Mouse (Mus musculus): Measurements from ENCODE around the gene Cmah. TPM values are rescaled to one million over a fixed set of nuclear protein-coding genes. Genes with fewer than 3 reads are reported as not detected.

Gene Cmah
- polyA plus RNA-seq, 1 experiment = 0.34 TPM

DNA sequence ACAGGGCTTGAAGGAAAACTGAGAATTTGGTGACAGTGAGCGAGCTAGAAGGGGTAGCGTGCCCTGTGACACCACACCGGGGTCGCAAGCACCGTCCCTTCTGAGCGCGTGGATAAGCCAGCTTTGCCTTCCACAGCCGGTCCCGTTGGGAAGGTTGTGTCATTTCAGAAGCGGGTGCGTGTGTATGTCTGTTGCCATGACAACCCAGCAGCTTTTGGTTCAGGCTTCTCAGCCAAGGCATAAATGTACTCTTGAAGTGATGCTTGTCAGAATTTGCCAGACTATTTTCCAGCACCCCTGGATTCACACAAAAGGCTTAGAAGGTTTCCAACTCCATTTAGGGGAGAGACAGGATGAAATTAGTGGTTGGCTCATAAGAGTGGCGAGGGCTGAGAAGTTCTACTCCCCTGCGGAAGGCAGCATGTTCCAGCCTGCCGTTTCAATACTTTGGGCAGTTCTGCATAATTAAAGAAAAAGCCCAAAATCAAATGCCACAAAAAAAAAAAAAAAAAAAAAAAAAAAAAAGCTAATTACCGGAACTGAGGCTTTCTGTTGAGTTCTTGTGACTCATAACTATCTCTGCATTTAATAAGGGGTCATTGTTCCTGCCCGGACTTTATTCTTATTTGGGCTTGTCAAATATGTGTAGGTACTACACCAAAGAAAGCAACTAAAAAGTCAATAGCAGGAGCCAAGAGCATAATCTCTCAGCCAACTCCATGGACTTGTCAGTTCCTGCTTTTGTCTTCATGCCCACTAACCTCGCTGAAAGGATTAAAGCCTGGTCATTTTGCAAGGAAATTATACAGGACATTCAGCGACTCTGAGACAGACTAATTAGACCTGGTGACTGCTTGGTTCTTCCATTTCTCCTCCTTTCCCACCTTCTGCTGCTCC is 194.5 kb downstream of the Cmah start:
- TF ChIP-seq MYOD1 (IDR thresholded peaks at IDR 0.05; ENCODE audit: control insufficient read depth in 1 of 3, insufficient read length in 2 of 3, low read depth in 2 of 3) = no peak
- TF ChIP-seq POLR2A (IDR thresholded peaks at IDR 0.05; ENCODE audit: insufficient read length, low read depth) = no peak
- no peak for TF ChIP-seq SRF (IDR thresholded peaks at IDR 0.05; ENCODE audit: control insufficient read depth, insufficient read length, low read depth)
- no peak for TF ChIP-seq E2F4 (IDR thresholded peaks at IDR 0.05; ENCODE audit: insufficient read depth)
- TF ChIP-seq USF1 (IDR thresholded peaks at IDR 0.05; ENCODE audit: low read depth) = no peak
- TF ChIP-seq MAX (IDR thresholded peaks at IDR 0.05; ENCODE audit: low read depth) = no peak
- no peak for TF ChIP-seq POLR2AphosphoS2 (IDR thresholded peaks at IDR 0.05; ENCODE audit: insufficient read length, low read depth)
- no peak for TF ChIP-seq TCF3 (IDR thresholded peaks at IDR 0.05; ENCODE audit: insufficient read length, low read depth)
- TF ChIP-seq MYOG (IDR thresholded peaks at IDR 0.05; ENCODE audit: control insufficient read depth in 1 of 3, insufficient read depth in 1 of 3, insufficient read length in 2 of 3, low read depth in 2 of 3) = no peak
- no peak for TF ChIP-seq TCF12 (IDR thresholded peaks at IDR 0.05; ENCODE audit: insufficient read depth, poor library complexity, severe bottlenecking)
- no peak for TF ChIP-seq REST (IDR thresholded peaks at IDR 0.05; ENCODE audit: insufficient read depth, insufficient read length)
- no peak for TF ChIP-seq CEBPB (IDR thresholded peaks at IDR 0.05; ENCODE audit: insufficient read depth, poor library complexity, severe bottlenecking)
- no peaks in the 10 kb centered on the region for H3K27me3 ChIP-seq (ENCODE audit: control insufficient read depth, insufficient read depth, insufficient read length)
- no peak overlapping the region for H3ac ChIP-seq (ENCODE audit: control insufficient read depth, insufficient read length)
- no peak overlapping the region for H3K4me3 ChIP-seq
- H3K36me3 ChIP-seq (ENCODE audit: control insufficient read depth, insufficient read depth) = no peaks in the 10 kb centered on the region
- peak overlapping the region; percentile 80 for H3K4me2 ChIP-seq (ENCODE audit: low read depth)
- H3K79me2 ChIP-seq (ENCODE audit: control insufficient read depth, insufficient read depth) = no peaks in the 10 kb centered on the region

- TF ChIP-seq SRF (IDR thresholded peaks at IDR 0.05; ENCODE audit: control insufficient read depth, insufficient read length, low read depth) (no peak), POLR2AphosphoS2 (IDR thresholded peaks at IDR 0.05; ENCODE audit: insufficient read length, low read depth) (no peak), E2F4 (IDR thresholded peaks at IDR 0.05; ENCODE audit: insufficient read depth) (no peak), USF1 (IDR thresholded peaks at IDR 0.05; ENCODE audit: low read depth) (no peak), MYOG (IDR thresholded peaks at IDR 0.05; ENCODE audit: control insufficient read depth in 1 of 3, insufficient read depth in 1 of 3, insufficient read length in 2 of 3, low read depth in 2 of 3) (no peak), TCF3 (IDR thresholded peaks at IDR 0.05; ENCODE audit: insufficient read length, low read depth) (no peak), MYOD1 (IDR thresholded peaks at IDR 0.05; ENCODE audit: control insufficient read depth in 1 of 3, insufficient read length in 2 of 3, low read depth in 2 of 3) (no peak)
- H3K4me3 ChIP-seq = no peak overlapping the region
- peak overlapping the region; percentile 80 for H3K4me2 ChIP-seq (ENCODE audit: low read depth)
- H3K27me3 ChIP-seq (ENCODE audit: control insufficient read depth, insufficient read depth, insufficient read length) = no peaks in the 10 kb centered on the region
- no peaks in the 10 kb centered on the region for H3K36me3 ChIP-seq (ENCODE audit: control insufficient read depth, insufficient read depth)
- H3ac ChIP-seq (ENCODE audit: control insufficient read depth, insufficient read length) = no peak overlapping the region
- no peaks in the 10 kb centered on the region for H3K79me2 ChIP-seq (ENCODE audit: control insufficient read depth, insufficient read depth)
Observed at GRCm38 (mm10) chr13:24522343-24522837, 195.2 kb downstream of the Cmah start.

DNA sequence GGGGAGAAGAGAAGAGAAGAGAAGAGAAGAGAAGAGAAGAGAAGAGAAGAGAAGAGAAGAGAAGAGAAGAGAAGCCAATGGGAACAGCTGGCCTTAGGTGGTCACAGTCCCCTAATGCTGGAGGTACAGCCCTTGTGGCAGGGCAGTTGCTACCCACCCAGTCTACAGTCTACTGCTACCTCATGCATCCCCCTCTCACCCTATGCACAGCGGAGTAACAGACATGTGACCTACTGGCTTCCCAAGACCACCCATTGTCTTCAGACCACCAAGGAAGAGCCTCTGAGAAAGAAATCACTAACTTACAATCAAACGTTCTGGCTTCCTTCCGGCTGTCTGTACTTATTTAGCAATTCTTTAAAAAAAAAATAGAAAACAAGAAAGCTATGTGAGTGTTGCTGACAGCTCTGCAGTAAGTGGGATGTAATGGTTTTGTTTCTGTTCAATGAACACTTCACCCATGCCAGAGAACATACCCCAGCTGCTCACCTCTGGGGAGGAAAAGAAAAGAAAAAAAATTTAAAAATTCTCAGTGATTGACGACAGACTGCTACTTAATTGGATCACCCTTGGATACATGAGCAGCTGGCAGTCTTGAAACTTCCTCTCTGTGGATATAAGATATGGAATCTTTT is 196.5 kb downstream of the Cmah start:
- Histone ChIP-seq H3ac (ENCODE audit: control insufficient read depth, insufficient read length) (no peak overlapping the region), H3K4me3 (no peak overlapping the region), H3K79me2 (ENCODE audit: control insufficient read depth, insufficient read depth) (no peaks in the 10 kb centered on the region), H3K27me3 (ENCODE audit: control insufficient read depth, insufficient read depth, insufficient read length) (no peaks in the 10 kb centered on the region), H3K36me3 (ENCODE audit: control insufficient read depth, insufficient read depth) (no peaks in the 10 kb centered on the region), H3K4me2 (ENCODE audit: low read depth) (no peak overlapping the region)
- TF ChIP-seq MYOD1 (IDR thresholded peaks at IDR 0.05; ENCODE audit: control insufficient read depth in 1 of 3, insufficient read length in 2 of 3, low read depth in 2 of 3) (no peak), CEBPB (IDR thresholded peaks at IDR 0.05; ENCODE audit: insufficient read depth, poor library complexity, severe bottlenecking) (no peak), E2F4 (IDR thresholded peaks at IDR 0.05; ENCODE audit: insufficient read depth) (no peak), TCF3 (IDR thresholded peaks at IDR 0.05; ENCODE audit: insufficient read length, low read depth) (no peak), REST (IDR thresholded peaks at IDR 0.05; ENCODE audit: insufficient read depth, insufficient read length) (no peak), MAX (IDR thresholded peaks at IDR 0.05; ENCODE audit: low read depth) (no peak), POLR2AphosphoS2 (IDR thresholded peaks at IDR 0.05; ENCODE audit: insufficient read length, low read depth) (no peak), USF1 (IDR thresholded peaks at IDR 0.05; ENCODE audit: low read depth) (no peak), SRF (IDR thresholded peaks at IDR 0.05; ENCODE audit: control insufficient read depth, insufficient read length, low read depth) (no peak), TCF12 (IDR thresholded peaks at IDR 0.05; ENCODE audit: insufficient read depth, poor library complexity, severe bottlenecking) (no peak), MYOG (IDR thresholded peaks at IDR 0.05; ENCODE audit: control insufficient read depth in 1 of 3, insufficient read depth in 1 of 3, insufficient read length in 2 of 3, low read depth in 2 of 3) (no peak), POLR2A (IDR thresholded peaks at IDR 0.05; ENCODE audit: insufficient read length, low read depth) (no peak)

DNA sequence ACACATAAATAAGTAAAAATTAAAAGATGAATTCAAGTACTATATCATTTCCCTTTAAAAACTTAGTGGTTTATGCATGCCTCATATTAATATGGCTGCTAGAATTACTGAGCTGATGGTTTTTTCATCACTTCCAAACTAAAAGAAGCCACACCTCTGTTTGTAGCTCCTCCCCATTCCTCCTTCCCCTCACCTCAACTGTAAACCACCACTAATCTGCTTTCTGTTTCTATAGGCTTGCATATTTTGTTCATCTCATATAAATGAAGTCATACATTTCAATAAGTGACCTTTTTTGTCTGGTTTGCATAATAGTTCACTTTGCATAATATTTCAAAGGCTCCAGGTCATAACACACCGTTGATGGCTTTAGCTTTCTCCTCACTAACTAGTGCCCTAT is 197.3 kb downstream of the Cmah start:
- Histone ChIP-seq H3K4me2 (ENCODE audit: low read depth) (no peak overlapping the region), H3K4me3 (no peak overlapping the region), H3ac (ENCODE audit: control insufficient read depth, insufficient read length) (no peak overlapping the region), H3K27me3 (ENCODE audit: control insufficient read depth, insufficient read depth, insufficient read length) (no peaks in the 10 kb centered on the region), H3K36me3 (ENCODE audit: control insufficient read depth, insufficient read depth) (no peaks in the 10 kb centered on the region), H3K79me2 (ENCODE audit: control insufficient read depth, insufficient read depth) (no peaks in the 10 kb centered on the region)
- TF ChIP-seq SRF (IDR thresholded peaks at IDR 0.05; ENCODE audit: control insufficient read depth, insufficient read length, low read depth) (no peak), TCF3 (IDR thresholded peaks at IDR 0.05; ENCODE audit: insufficient read length, low read depth) (no peak), MYOD1 (IDR thresholded peaks at IDR 0.05; ENCODE audit: control insufficient read depth in 1 of 3, insufficient read length in 2 of 3, low read depth in 2 of 3) (no peak), MAX (IDR thresholded peaks at IDR 0.05; ENCODE audit: low read depth) (no peak), E2F4 (IDR thresholded peaks at IDR 0.05; ENCODE audit: insufficient read depth) (no peak), MYOG (IDR thresholded peaks at IDR 0.05; ENCODE audit: control insufficient read depth in 1 of 3, insufficient read depth in 1 of 3, insufficient read length in 2 of 3, low read depth in 2 of 3) (no peak), CEBPB (IDR thresholded peaks at IDR 0.05; ENCODE audit: insufficient read depth, poor library complexity, severe bottlenecking) (no peak), REST (IDR thresholded peaks at IDR 0.05; ENCODE audit: insufficient read depth, insufficient read length) (no peak), POLR2AphosphoS2 (IDR thresholded peaks at IDR 0.05; ENCODE audit: insufficient read length, low read depth) (no peak), TCF12 (IDR thresholded peaks at IDR 0.05; ENCODE audit: insufficient read depth, poor library complexity, severe bottlenecking) (no peak), USF1 (IDR thresholded peaks at IDR 0.05; ENCODE audit: low read depth) (no peak), POLR2A (IDR thresholded peaks at IDR 0.05; ENCODE audit: insufficient read length, low read depth) (no peak)

Data from myocyte (in vitro differentiated cells).